In genomic region chr6:129423734-129424072, GRCm38 (mm10) we compare ENCODE assay signal across 8 mouse cellular contexts. TPM values are rescaled to one million over a fixed set of nuclear protein-coding genes. Genes with fewer than 3 reads are reported as not detected.
DNase-seq lines count a peak whose midpoint lies in the region; ATAC-seq lines count a peak whose summit lies in the region.

No protein-coding gene starts in this region.

- no peaks in the 10 kb centered on the region for H3K27me3 ChIP-seq in intestine, embryonic 14.5 days (replicated peaks; ENCODE audit: control insufficient read depth, insufficient read depth, low read length)

- no peak overlapping the region for H3K4me2 ChIP-seq in intestine, embryonic 14.5 days (ENCODE audit: low read length)

- H3K4me3 ChIP-seq in intestine, embryonic 14.5 days (ENCODE audit: low read depth, low read length), result no peak overlapping the region

- H3K4me1 ChIP-seq in intestine, embryonic 14.5 days (replicated peaks; ENCODE audit: control insufficient read depth, insufficient read depth, low read length), result peaks cover 15% of the 10 kb centered on the region

- peak; percentile 63 for ATAC-seq in activated CD4-positive, CD25-positive, alpha-beta regulatory T cell, adult 4 months
- ATAC-seq in common myeloid progenitor, adult 5-6 weeks (replicated peaks; ENCODE audit: low read depth, poor library complexity, severe bottlenecking), result peak; percentile 64
- ATAC-seq in intestine, embryonic 14.5 days (replicated peaks; ENCODE audit: low FRiP score, low TSS enrichment, low read depth), result peak; percentile 81

- no peaks in the 10 kb centered on the region for H3K36me3 ChIP-seq in intestine, embryonic 14.5 days (ENCODE audit: control insufficient read depth, insufficient read depth, low read length)

- H3K9ac ChIP-seq in intestine, embryonic 14.5 days (ENCODE audit: low read length), result no peak overlapping the region

- DNase-seq in gastrocnemius, postnatal 10 days, result peak; percentile 76
- DNase-seq in intestine, embryonic 14.5 days (ENCODE audit: low spot score), result peak; percentile 90
- peak; percentile 35 to 70 for DNase-seq in left cerebral cortex, postnatal 10 days (ENCODE audit: extremely low spot score in 1 of 2, low spot score in 2 of 2)
- peak; percentile 73 for DNase-seq in mesoderm, embryonic 11.5 days (ENCODE audit: low read depth, low spot score)
- DNase-seq in right cerebral cortex, postnatal 36 days (ENCODE audit: low spot score in 2 of 2), result peak; percentile 12 to 22
- peak; percentile 57 for DNase-seq in yolk sac, embryonic 10.5 days (ENCODE audit: low spot score)

- H3K27ac ChIP-seq in intestine, embryonic 14.5 days (ENCODE audit: low read depth), result no peak overlapping the region

- intact Hi-C loops in left cerebral cortex, postnatal 10 days (cut with DNase I), result no loop called here

- 36% methylated on average over 1 of the region's 1 CpGs for WGBS in intestine, embryonic 14.5 days

- H3K9me3 ChIP-seq in intestine, embryonic 14.5 days (ENCODE audit: control insufficient read depth, low read length), result no peaks in the 10 kb centered on the region

RNA-seq across cellular contexts. Expression of gene Clec9a, which starts 15.0 kb away (rescaled TPM):
- not detected for polyA plus RNA-seq in activated CD4-positive, CD25-positive, alpha-beta regulatory T cell, adult 4 months (2017; shearing (Covaris generic))
- total RNA-seq in common myeloid progenitor, adult 5-6 weeks (2017), result 1.8 and 6.7 TPM in 2 replicates
- total RNA-seq in gastrocnemius, postnatal 10 days (2021), result not detected
- polyA plus RNA-seq in intestine, embryonic 14.5 days (2014; fragmentation: Nextera tagmentation; extraction: Ambion mirVana), result 0.24 TPM in 2 replicates
- total RNA-seq in left cerebral cortex, postnatal 10 days (2021), result not detected

RNA-seq across cellular contexts. Expression of gene Clec1b, which starts 26.6 kb away (rescaled TPM):
- under 1 TPM in 1 of 2 experiments, not detected in 1; 0.71 TPM for polyA plus RNA-seq in activated CD4-positive, CD25-positive, alpha-beta regulatory T cell, adult 4 months (2017; shearing (Covaris generic))
- total RNA-seq in common myeloid progenitor, adult 5-6 weeks (2017), result 2.4 and 5.3 TPM in 2 replicates
- total RNA-seq in gastrocnemius, postnatal 10 days (2021), result under 1 TPM in 1 of 2 experiments, not detected in 1; 0.47 TPM
- 1.2 and 1.7 TPM in 2 replicates for polyA plus RNA-seq in intestine, embryonic 14.5 days (2014; fragmentation: Nextera tagmentation; extraction: Ambion mirVana)
- under 1 TPM in 1 of 2 experiments, not detected in 1; 0.43 TPM for total RNA-seq in left cerebral cortex, postnatal 10 days (2021)

RNA-seq across cellular contexts. Expression of gene Clec1a, which starts 28.1 kb away (rescaled TPM):
- polyA plus RNA-seq in activated CD4-positive, CD25-positive, alpha-beta regulatory T cell, adult 4 months (2017; shearing (Covaris generic)), result not detected
- total RNA-seq in common myeloid progenitor, adult 5-6 weeks (2017), result 0.14 TPM in 1 of 2 replicates, not detected in the other
- 1 to 10 TPM; 4.8 to 6.3 TPM for total RNA-seq in gastrocnemius, postnatal 10 days (2021)
- polyA plus RNA-seq in intestine, embryonic 14.5 days (2014; fragmentation: Nextera tagmentation; extraction: Ambion mirVana), result 3.4 and 4.5 TPM in 2 replicates
- 1 to 10 TPM; 1.5 to 2.6 TPM for total RNA-seq in left cerebral cortex, postnatal 10 days (2021)

RNA-seq across cellular contexts. Expression of gene Clec12b, which starts 38.0 kb away (rescaled TPM):
- polyA plus RNA-seq in activated CD4-positive, CD25-positive, alpha-beta regulatory T cell, adult 4 months (2017; shearing (Covaris generic)), result not detected
- not detected in 2 replicates for total RNA-seq in common myeloid progenitor, adult 5-6 weeks (2017)
- total RNA-seq in gastrocnemius, postnatal 10 days (2021), result not detected
- polyA plus RNA-seq in intestine, embryonic 14.5 days (2014; fragmentation: Nextera tagmentation; extraction: Ambion mirVana), result not detected in 2 replicates
- not detected for total RNA-seq in left cerebral cortex, postnatal 10 days (2021)

Comparison
In these comparisons a context has a peak if more than half of its experiments do, and no peak if none do; other contexts are left out.
1. DNase-seq: peak in every context shown above with its lines; median percentile 90 in intestine, embryonic 14.5 days; 76 in gastrocnemius, postnatal 10 days; 73 in mesoderm, embryonic 11.5 days; 57 in yolk sac, embryonic 10.5 days; 52 in left cerebral cortex, postnatal 10 days; 17 in right cerebral cortex, postnatal 36 days.